9 mouse cellular contexts compared by ENCODE assay signal in the genomic region with DNA sequence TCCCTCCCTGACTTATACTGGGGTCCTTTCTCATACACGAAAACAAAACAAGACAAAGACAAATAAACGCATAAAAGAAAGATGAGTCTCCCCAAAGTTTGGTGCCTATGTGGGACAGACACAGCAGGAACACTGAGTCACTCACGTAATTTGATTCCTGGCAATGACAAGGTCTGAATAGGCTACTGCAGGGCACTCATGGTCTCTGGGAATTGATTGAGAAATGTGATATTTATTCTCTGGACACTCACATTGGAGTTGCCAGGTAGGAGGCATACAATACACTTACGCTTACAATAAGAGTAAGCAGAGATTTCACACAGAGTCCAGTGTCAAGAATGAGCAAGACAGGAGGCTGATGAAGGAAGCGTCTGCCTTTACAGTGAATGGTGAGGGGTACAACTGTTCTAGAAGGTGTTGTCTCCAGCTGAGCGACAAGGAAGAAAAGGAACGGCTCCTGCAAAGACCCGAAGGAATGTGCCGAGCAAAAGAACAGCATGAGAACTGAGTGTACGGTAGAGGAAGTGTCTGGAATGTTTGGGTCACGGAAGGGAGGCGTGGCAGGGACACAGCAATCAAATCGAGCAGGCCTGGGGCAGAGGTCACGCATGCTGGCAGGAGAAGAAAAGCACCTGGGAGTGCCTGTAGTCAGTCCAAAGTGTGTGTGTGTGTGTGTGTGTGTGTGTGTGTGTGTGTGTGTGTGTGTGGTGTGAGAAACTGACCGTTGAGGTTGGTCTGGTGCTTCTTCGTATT. TPM values are rescaled to one million over a fixed set of nuclear protein-coding genes. Genes with fewer than 3 reads are reported as not detected.
A peak's percentile ranks its signal among the peaks of the same experiment; 100 is the strongest.
DNase-seq lines count a peak whose midpoint lies in the region; ATAC-seq and TF ChIP-seq lines count a peak whose summit lies in the region.
"Had no signal": no experiment of that assay in that cellular context is flagged by ENCODE, and none has a peak within 500 bp of the region (broad histone marks: within the 10 kb centered on the region; RNA-seq: fewer than 3 reads in every experiment).

No protein-coding gene starts in this region.

- no peaks in the 10 kb centered on the region for H3K9me3 ChIP-seq in forebrain, embryonic 14.5 days (replicated peaks; ENCODE audit: control insufficient read depth, low read length)
- no peaks in the 10 kb centered on the region for H3K9me3 ChIP-seq in forebrain, embryonic 16.5 days (ENCODE audit: control insufficient read depth, low read length)
- H3K9me3 ChIP-seq in forebrain, embryonic 13.5 days (replicated peaks): no peaks in the 10 kb centered on the region
- H3K9me3 ChIP-seq: embryonic facial prominence, embryonic 15.5 days had no signal

- no peaks in the 10 kb centered on the region for H3K4me1 ChIP-seq in forebrain, embryonic 14.5 days (ENCODE audit: control insufficient read depth, insufficient read depth, low read length)
- no peaks in the 10 kb centered on the region for H3K4me1 ChIP-seq in forebrain, embryonic 16.5 days (replicated peaks; ENCODE audit: control insufficient read depth, insufficient read depth, low read length)
- peaks cover 30% of the 10 kb centered on the region for H3K4me1 ChIP-seq in small intestine, adult 2 months (ENCODE audit: control insufficient read depth, insufficient read depth, insufficient read length, low read length)
- H3K4me1 ChIP-seq in forebrain, embryonic 13.5 days: no peaks in the 10 kb centered on the region
- H3K4me1 ChIP-seq: embryonic facial prominence, embryonic 15.5 days had no signal

- no peak for TF ChIP-seq CTCF in small intestine, adult 2 months (IDR thresholded peaks at IDR 0.05; ENCODE audit: extremely low read depth, insufficient read length, insufficient replicate concordance, low read depth, low read length)

- DNase-seq in forebrain, embryonic 14.5 days (ENCODE audit: low spot score): peak; percentile 1
- DNase-seq in forelimb bud, embryonic 11.5 days (ENCODE audit: low read depth, low spot score): peak; percentile 66
- peak; percentile 87 to 93 for DNase-seq in kidney, postnatal 4 days
- DNase-seq in gastrocnemius, postnatal 25 days: no peak
- no peak for DNase-seq in B cell, adult 2 months

- ATAC-seq in forebrain, embryonic 14.5 days: no peak
- ATAC-seq in forebrain, embryonic 16.5 days: no peak
- ATAC-seq in forebrain, embryonic 13.5 days: no peak

- TF ChIP-seq POLR2A in small intestine, adult 2 months (IDR thresholded peaks at IDR 0.05; ENCODE audit: low read depth, low read length): peak; percentile 54; the same call in 1 of the 2 replicates

- no peaks in the 10 kb centered on the region for H3K27me3 ChIP-seq in forebrain, embryonic 14.5 days (replicated peaks; ENCODE audit: control insufficient read depth, insufficient read depth, low read length)
- H3K27me3 ChIP-seq in forebrain, embryonic 16.5 days (replicated peaks; ENCODE audit: control insufficient read depth, insufficient read depth, low read length): no peaks in the 10 kb centered on the region
- H3K27me3 ChIP-seq in small intestine, adult 2 months (ENCODE audit: control insufficient read depth, insufficient read depth, low read length): no peaks in the 10 kb centered on the region
- no peaks in the 10 kb centered on the region for H3K27me3 ChIP-seq in forebrain, embryonic 13.5 days
- H3K27me3 ChIP-seq: embryonic facial prominence, embryonic 15.5 days had no signal

- no peak overlapping the region for H3K4me3 ChIP-seq in forebrain, embryonic 14.5 days (ENCODE audit: low read depth, low read length)
- no peak overlapping the region for H3K4me3 ChIP-seq in forebrain, embryonic 16.5 days (replicated peaks; ENCODE audit: low read length)
- H3K4me3 ChIP-seq in small intestine, adult 2 months (ENCODE audit: low read depth, low read length): no peak overlapping the region
- no peak overlapping the region for H3K4me3 ChIP-seq in forebrain, embryonic 13.5 days
- H3K4me3 ChIP-seq: embryonic facial prominence, embryonic 15.5 days had no signal

- no peaks in the 10 kb centered on the region for H3K36me3 ChIP-seq in forebrain, embryonic 14.5 days (ENCODE audit: control insufficient read depth, insufficient read depth, low read length)
- no peaks in the 10 kb centered on the region for H3K36me3 ChIP-seq in forebrain, embryonic 16.5 days (ENCODE audit: control insufficient read depth, insufficient read depth)
- H3K36me3 ChIP-seq in small intestine, adult 2 months (ENCODE audit: control insufficient read depth, insufficient read depth, low read length): no peaks in the 10 kb centered on the region
- no peaks in the 10 kb centered on the region for H3K36me3 ChIP-seq in forebrain, embryonic 13.5 days (ENCODE audit: poor library complexity, severe bottlenecking)
- H3K36me3 ChIP-seq: embryonic facial prominence, embryonic 15.5 days had no signal

- H3K4me2 ChIP-seq in forebrain, embryonic 14.5 days (ENCODE audit: low read length): no peak overlapping the region
- no peak overlapping the region for H3K4me2 ChIP-seq in forebrain, embryonic 16.5 days (ENCODE audit: low read length)
- H3K4me2 ChIP-seq in forebrain, embryonic 13.5 days: no peak overlapping the region
- H3K4me2 ChIP-seq: embryonic facial prominence, embryonic 15.5 days had no signal

- H3K27ac ChIP-seq in forebrain, embryonic 14.5 days (ENCODE audit: low read depth, low read length): no peak overlapping the region
- no peak overlapping the region for H3K27ac ChIP-seq in forebrain, embryonic 16.5 days (ENCODE audit: low read length)
- H3K27ac ChIP-seq in small intestine, adult 2 months (ENCODE audit: insufficient read depth, low read depth, low read length): peak overlapping the region; percentile 97
- no peak overlapping the region for H3K27ac ChIP-seq in forebrain, embryonic 13.5 days
- H3K27ac ChIP-seq: embryonic facial prominence, embryonic 15.5 days had no signal

- no peak overlapping the region for H3K9ac ChIP-seq in forebrain, embryonic 14.5 days (ENCODE audit: low read length)
- H3K9ac ChIP-seq in forebrain, embryonic 16.5 days (replicated peaks; ENCODE audit: low read depth, low read length): no peak overlapping the region
- H3K9ac ChIP-seq in forebrain, embryonic 13.5 days: no peak overlapping the region
- H3K9ac ChIP-seq: embryonic facial prominence, embryonic 15.5 days had no signal

- WGBS in forebrain, embryonic 14.5 days: 57% methylated on average over 16 of the region's 16 CpGs
- 60% methylated on average over 16 of the region's 16 CpGs for WGBS in forebrain, embryonic 16.5 days
- 19% methylated on average over 16 of the region's 16 CpGs for WGBS in small intestine, adult 2 months
- WGBS in forebrain, embryonic 13.5 days: 56% methylated on average over 16 of the region's 16 CpGs

RNA-seq across cellular contexts. Expression of gene Slc22a5, which starts 12.5 kb away (rescaled TPM):
- polyA plus RNA-seq in forebrain, embryonic 14.5 days (2014; fragmentation: Nextera tagmentation; extraction: Ambion mirVana): 11.1 TPM in 2 replicates
- polyA plus RNA-seq in forebrain, embryonic 16.5 days (2015; fragmentation: Nextera tagmentation; extraction: Ambion mirVana): 11.8 and 12.0 TPM in 2 replicates
- 22.1 and 44.2 TPM in 2 replicates for polyA plus RNA-seq in small intestine, adult 2 months (2012; rRNA removed)
- total RNA-seq in gastrocnemius, postnatal 25 days (2021): 10 to 100 TPM; 10.6 to 10.7 TPM
- polyA plus RNA-seq in forebrain, embryonic 13.5 days (2015; fragmentation: Nextera tagmentation; extraction: Ambion mirVana): 6.9 and 8.7 TPM in 2 replicates

RNA-seq across cellular contexts. Expression of gene Gm12216, which starts 44.9 kb away (rescaled TPM):
- polyA plus RNA-seq in forebrain, embryonic 14.5 days (2014; fragmentation: Nextera tagmentation; extraction: Ambion mirVana): not detected in 2 replicates
- 0.39 TPM in 1 of 2 replicates, not detected in the other for polyA plus RNA-seq in forebrain, embryonic 16.5 days (2015; fragmentation: Nextera tagmentation; extraction: Ambion mirVana)
- polyA plus RNA-seq in small intestine, adult 2 months (2012; rRNA removed): 5.8 and 12.4 TPM in 2 replicates
- 1 to 10 TPM; 2.0 TPM for total RNA-seq in gastrocnemius, postnatal 25 days (2021)
- polyA plus RNA-seq in forebrain, embryonic 13.5 days (2015; fragmentation: Nextera tagmentation; extraction: Ambion mirVana): 0.41 TPM in 1 of 2 replicates, not detected in the other

Comparison
In these comparisons a context has a peak if more than half of its experiments do, and no peak if none do; other contexts are left out.
1. DNase-seq: peak in forebrain, embryonic 14.5 days (single experiment), forelimb bud, embryonic 11.5 days (single experiment) and kidney, postnatal 4 days (2 of 2); none in gastrocnemius, postnatal 25 days (single experiment) and B cell, adult 2 months (0 of 2).